Mouse (Mus musculus) forebrain, embryonic 15.5 days (tissue): ENCODE results near the gene Terb1. TPM values are rescaled to one million over a fixed set of nuclear protein-coding genes. Genes with fewer than 3 reads are reported as not detected.

ENCODE experiments used
- ATAC-seq: fragments of 200-750 bp; cut with Nextera tagmentation; replicated peaks from 2 replicates; pipeline ENCODE4 v1.8.0; 2017; ENCODE audit warnings: mild to moderate bottlenecking, moderate TSS enrichment, moderate library complexity
- H3K27ac ChIP-seq: fragments of 300-500 bp; sonication (generic); replicated peaks from 2 replicates; pipeline ENCODE4 v1.5.1; 2015; ENCODE audit warnings: mild to moderate bottlenecking, inconsistent platforms
- H3K27me3 ChIP-seq: fragments of 300-500 bp; sonication (generic); 2 replicates; pipeline ENCODE4 v1.6.1; 2015; ENCODE audit warnings: inconsistent platforms
- H3K36me3 ChIP-seq: fragments of 300-500 bp; sonication (generic); 2 replicates; pipeline ENCODE4 v1.6.1; 2015; ENCODE audit warnings: mild to moderate bottlenecking, inconsistent platforms
- H3K4me1 ChIP-seq: fragments of 300-500 bp; sonication (generic); 2 replicates; pipeline ENCODE4 v1.6.1; 2015; ENCODE audit warnings: inconsistent platforms
- H3K4me2 ChIP-seq: fragments of 300-500 bp; sonication (generic); replicated peaks from 2 replicates; pipeline ENCODE4 v1.6.1; 2015; ENCODE audit warnings: mild to moderate bottlenecking, inconsistent platforms
- H3K4me3 ChIP-seq: fragments of 300-500 bp; sonication (generic); 2 replicates; pipeline ENCODE4 v1.5.1; 2015; ENCODE audit warnings: mild to moderate bottlenecking, inconsistent platforms
- H3K9ac ChIP-seq: fragments of 300-500 bp; sonication (generic); replicated peaks from 2 replicates; pipeline ENCODE4 v1.6.1; 2015; ENCODE audit warnings: mild to moderate bottlenecking, inconsistent platforms
- H3K9me3 ChIP-seq: fragments of 300-500 bp; sonication (generic); 2 replicates; pipeline ENCODE4 v1.6.1; 2016; ENCODE audit warnings: inconsistent platforms
- WGBS: fragments of 180-500 bp; shearing (Covaris S2); methylation state at CpG from one replicate; pipeline ENCODE4 v1.1.7; 2015; ENCODE audit warnings: mixed read lengths; 5-methylcytosine and 5-hydroxymethylcytosine counted together
- polyA plus RNA-seq: library from polyadenylated mRNA; unstranded; fragments of >200 nt; fragmentation: Nextera tagmentation; extraction: Ambion mirVana; gene quantifications from 2 replicates; pipeline ENCODE4 v1.2.1, GENCODE M21; 2015

Terb1 gene
- polyA plus RNA-seq: 0.17 and 0.19 TPM in 2 replicates

- H3K9me3 ChIP-seq: no peaks in the 10 kb centered on the region
- H3K27ac ChIP-seq: no peak within 1 kb of the TSS
- peaks cover 12% of the 10 kb centered on the region for H3K36me3 ChIP-seq
- 2% methylated on average over 64 of the region's 64 CpGs for WGBS
- H3K4me2 ChIP-seq: peak within 1 kb of the TSS; percentile 100
- H3K4me1 ChIP-seq: peaks cover 13% of the 10 kb centered on the region
- H3K9ac ChIP-seq: peak within 1 kb of the TSS; percentile 61
- peak; percentile 83 for ATAC-seq
- peak within 1 kb of the TSS; percentile 57 for H3K4me3 ChIP-seq
- no peaks in the 10 kb centered on the region for H3K27me3 ChIP-seq
These were observed at the start of gene Terb1 for GRCm38 (mm10) chr8:104509061-104510006. Terb1 (minus strand) TSS chr8:104509910.

GRCm38 (mm10) chr8:104557226-104557625, 47.5 kb upstream of the Terb1 start:
- Histone ChIP-seq H3K9ac (no peak overlapping the region), H3K27ac (no peak overlapping the region), H3K36me3 (no peaks in the 10 kb centered on the region), H3K4me1 (no peaks in the 10 kb centered on the region), H3K4me2 (no peak overlapping the region), H3K27me3 (no peaks in the 10 kb centered on the region), H3K9me3 (no peaks in the 10 kb centered on the region), H3K4me3 (no peak overlapping the region)
- ATAC-seq: no peak
- WGBS: 87% methylated on average over 7 of the region's 7 CpGs

GRCm38 (mm10) chr8:104555191-104555590, 45.5 kb upstream of the Terb1 start:
- no peak for ATAC-seq
- H3K36me3 ChIP-seq: no peaks in the 10 kb centered on the region
- H3K27ac ChIP-seq: no peak overlapping the region
- no peaks in the 10 kb centered on the region for H3K27me3 ChIP-seq
- no peak overlapping the region for H3K4me2 ChIP-seq
- 90% methylated on average over 4 of the region's 4 CpGs for WGBS
- H3K4me1 ChIP-seq: no peaks in the 10 kb centered on the region
- no peaks in the 10 kb centered on the region for H3K9me3 ChIP-seq
- H3K9ac ChIP-seq: no peak overlapping the region
- H3K4me3 ChIP-seq: no peak overlapping the region

DNA sequence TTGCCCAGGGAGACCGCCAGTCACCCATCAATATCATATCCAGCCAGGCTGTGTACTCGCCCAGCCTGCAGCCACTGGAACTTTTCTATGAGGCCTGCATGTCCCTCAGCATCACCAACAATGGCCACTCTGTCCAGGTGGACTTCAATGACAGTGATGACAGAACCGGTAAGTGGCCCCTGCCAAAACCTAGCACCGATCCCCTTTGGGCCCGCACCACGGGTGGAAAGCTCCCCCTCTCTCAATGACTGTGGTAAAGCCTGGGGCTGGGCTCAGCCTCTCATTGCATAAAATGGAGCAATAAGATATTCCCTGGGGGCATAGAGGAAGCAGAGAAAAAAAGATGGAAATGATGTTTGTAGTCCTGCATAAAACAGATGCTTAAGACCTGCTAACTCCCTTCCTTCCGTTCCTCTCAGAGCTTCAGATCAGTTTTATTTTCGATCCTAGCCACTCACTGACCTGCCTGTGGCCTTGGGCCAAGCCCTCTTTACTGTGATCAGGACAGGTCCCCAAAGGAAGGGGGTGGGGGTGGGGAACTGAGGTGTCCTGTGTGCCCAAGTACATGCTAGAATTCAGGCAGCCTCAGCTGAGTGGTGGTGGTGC, 33.8 kb upstream of the Terb1 start:
- Histone ChIP-seq H3K27ac (no peak overlapping the region), H3K4me3 (no peak overlapping the region), H3K4me2 (no peak overlapping the region), H3K27me3 (peaks cover 39% of the 10 kb centered on the region), H3K9ac (no peak overlapping the region), H3K9me3 (no peaks in the 10 kb centered on the region), H3K4me1 (peaks cover 19% of the 10 kb centered on the region), H3K36me3 (no peaks in the 10 kb centered on the region)
- 88% methylated on average over 8 of the region's 8 CpGs for WGBS
- no peak for ATAC-seq

- Histone ChIP-seq H3K4me1 (peaks cover 19% of the 10 kb centered on the region), H3K27ac (no peak overlapping the region), H3K4me2 (0 out of 2 replicates have a peak overlapping the region, but pooled peaks have one; percentile 92), H3K36me3 (no peaks in the 10 kb centered on the region), H3K4me3 (no peak overlapping the region), H3K9me3 (no peaks in the 10 kb centered on the region), H3K9ac (no peak overlapping the region), H3K27me3 (peaks cover 39% of the 10 kb centered on the region)
- ATAC-seq: no peak
- 7% methylated on average over 11 of the region's 11 CpGs for WGBS
These were observed 32.5 kb upstream of the Terb1 start for GRCm38 (mm10) chr8:104542160-104542559.

GRCm38 (mm10) chr8:104541515-104541880, 31.8 kb upstream of the Terb1 start:
- 10% methylated on average over 8 of the region's 8 CpGs for WGBS
- peaks cover 39% of the 10 kb centered on the region for H3K27me3 ChIP-seq
- no peak for ATAC-seq

DNA sequence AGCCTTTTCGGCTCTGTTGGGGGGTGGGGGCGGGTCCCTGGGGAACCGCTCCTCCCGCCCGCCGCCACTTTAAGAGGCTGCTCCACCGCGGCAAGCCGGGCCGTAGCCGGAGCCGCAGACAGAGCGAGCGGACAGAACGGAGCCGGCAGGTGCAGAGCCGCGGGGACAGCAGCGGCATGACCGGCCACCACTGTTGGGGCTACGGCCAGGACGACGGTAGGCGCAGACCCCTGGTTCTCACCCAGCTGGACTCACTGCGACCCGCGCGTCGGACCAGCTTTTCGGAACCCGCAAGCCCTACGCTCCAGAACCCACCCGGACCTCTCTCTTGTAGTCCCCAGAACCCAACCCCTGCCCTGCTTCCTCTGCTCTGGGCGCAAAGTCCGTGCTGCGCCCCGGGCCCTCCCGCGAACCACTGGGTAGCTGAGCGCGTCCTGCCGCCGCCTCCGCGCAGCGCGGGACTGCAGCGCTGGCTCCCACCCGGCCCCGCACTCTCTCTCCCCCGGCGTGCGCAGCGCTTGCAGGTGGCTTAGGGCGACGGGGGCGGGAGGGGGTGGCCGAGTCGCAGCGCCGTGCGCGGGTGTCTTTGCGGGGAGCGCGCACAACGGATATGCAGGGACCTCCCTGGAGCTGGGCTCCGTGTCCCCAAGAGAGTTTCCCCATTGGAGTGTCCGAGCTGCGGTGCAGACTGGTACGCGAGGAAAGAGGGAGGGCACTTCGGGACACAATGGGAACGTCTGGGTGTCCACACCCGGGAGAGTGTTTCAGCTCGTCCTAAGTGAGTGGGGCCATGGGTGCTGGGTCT, 31.2 kb upstream of the Terb1 start:
- H3K4me3 ChIP-seq: peak overlapping the region; percentile 51
- H3K27me3 ChIP-seq: peaks cover 39% of the 10 kb centered on the region
- peak overlapping the region; percentile 39 for H3K9ac ChIP-seq
- no peak overlapping the region for H3K27ac ChIP-seq
- H3K4me2 ChIP-seq: peak overlapping the region; percentile 92
- peak; percentile 67 for ATAC-seq
- H3K9me3 ChIP-seq: no peaks in the 10 kb centered on the region
- peaks cover 19% of the 10 kb centered on the region for H3K4me1 ChIP-seq
- WGBS: under 1% methylated on average over 76 of the region's 76 CpGs
- H3K36me3 ChIP-seq: no peaks in the 10 kb centered on the region

More at GRCm38 (mm10) chr8:104541515-104541880, 31.8 kb upstream of the Terb1 start:
- H3K36me3 ChIP-seq: no peaks in the 10 kb centered on the region
- peak overlapping the region; percentile 39; the same call in 1 of the 2 replicates for H3K9ac ChIP-seq
- peak overlapping the region; percentile 92 for H3K4me2 ChIP-seq
- H3K9me3 ChIP-seq: no peaks in the 10 kb centered on the region
- H3K27ac ChIP-seq: no peak overlapping the region
- peaks cover 19% of the 10 kb centered on the region for H3K4me1 ChIP-seq
- peak overlapping the region; percentile 51 for H3K4me3 ChIP-seq

DNA sequence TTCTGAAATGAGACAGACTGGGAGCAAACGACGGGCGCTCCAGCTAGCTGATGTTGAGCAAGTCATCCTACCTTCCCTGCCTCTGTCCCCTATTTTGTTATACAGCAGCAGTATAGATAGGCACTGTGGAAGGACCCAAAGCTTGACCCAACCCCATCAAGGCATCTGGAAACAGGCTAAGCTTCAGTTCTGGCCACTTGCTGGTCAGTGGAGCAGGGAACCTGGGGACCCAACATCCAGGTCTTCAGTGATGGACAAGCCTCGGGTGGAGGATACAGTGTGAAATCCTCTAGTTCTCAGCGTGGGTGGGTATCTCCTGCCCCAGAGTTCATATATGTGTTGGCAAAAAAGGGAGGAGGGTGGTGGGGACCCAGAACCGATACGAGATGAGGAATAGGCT, 30.5 kb upstream of the Terb1 start:
- peak; percentile 14; the same call in 1 of the 2 replicates for ATAC-seq
- peaks cover 21% of the 10 kb centered on the region for H3K4me1 ChIP-seq
- H3K9me3 ChIP-seq: no peaks in the 10 kb centered on the region
- H3K4me2 ChIP-seq: peak overlapping the region; percentile 92
- H3K4me3 ChIP-seq: peak overlapping the region; percentile 51
- WGBS: 35% methylated on average over 7 of the region's 7 CpGs
- no peak overlapping the region for H3K27ac ChIP-seq
- H3K36me3 ChIP-seq: no peaks in the 10 kb centered on the region
- peaks cover 39% of the 10 kb centered on the region for H3K27me3 ChIP-seq
- H3K9ac ChIP-seq: peak overlapping the region; percentile 39; the same call in 1 of the 2 replicates

DNA sequence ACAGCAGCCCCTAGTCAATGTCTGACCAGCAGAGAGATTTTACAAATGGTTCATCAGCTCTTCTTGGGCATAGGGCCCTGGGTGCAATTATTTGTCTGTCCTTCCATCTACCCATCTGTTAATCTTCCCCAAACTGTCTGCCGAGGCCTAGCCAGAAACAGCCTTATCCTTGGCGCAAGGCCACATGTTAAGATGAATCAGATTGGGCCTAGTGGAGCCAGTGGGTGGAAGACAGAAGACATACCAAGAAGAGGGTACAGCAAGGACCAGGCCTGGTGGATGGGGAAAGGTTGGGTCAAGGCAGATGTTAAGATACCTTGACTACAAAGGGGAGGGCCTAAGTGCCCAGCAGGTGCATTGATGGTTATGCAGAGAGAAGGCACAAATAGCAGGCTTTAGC, 29.9 kb upstream of the Terb1 start:
- Histone ChIP-seq H3K4me3 (no peak overlapping the region), H3K36me3 (no peaks in the 10 kb centered on the region), H3K9ac (no peak overlapping the region), H3K4me2 (no peak overlapping the region), H3K27me3 (peaks cover 39% of the 10 kb centered on the region), H3K27ac (no peak overlapping the region), H3K9me3 (no peaks in the 10 kb centered on the region), H3K4me1 (peaks cover 27% of the 10 kb centered on the region)
- WGBS: 74% methylated on average over 2 of the region's 2 CpGs
- no peak for ATAC-seq

DNA sequence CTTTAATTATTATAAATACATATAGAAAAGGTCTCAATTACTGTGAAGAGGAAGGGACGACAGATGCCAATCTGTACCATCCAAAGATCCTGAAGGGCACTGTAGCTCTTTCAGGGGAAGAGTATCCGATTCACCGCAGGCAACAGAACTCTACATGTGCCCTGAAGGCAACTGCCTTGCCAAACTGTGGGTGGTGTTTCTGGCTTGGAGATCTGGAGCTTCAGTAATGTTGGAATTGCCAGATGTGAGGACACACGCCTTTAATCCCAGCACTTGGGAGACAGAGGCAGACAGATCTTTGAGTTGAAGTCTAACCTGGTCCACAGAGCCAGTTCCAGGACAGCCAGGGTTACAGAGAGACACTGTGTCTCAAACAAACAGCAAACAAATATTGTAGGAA, 29.2 kb upstream of the Terb1 start:
- WGBS: 85% methylated on average over 4 of the region's 4 CpGs
- Histone ChIP-seq H3K36me3 (no peaks in the 10 kb centered on the region), H3K27ac (no peak overlapping the region), H3K27me3 (peaks cover 39% of the 10 kb centered on the region), H3K4me2 (no peak overlapping the region), H3K4me1 (peaks cover 27% of the 10 kb centered on the region), H3K9me3 (no peaks in the 10 kb centered on the region), H3K4me3 (no peak overlapping the region), H3K9ac (no peak overlapping the region)
- ATAC-seq: no peak

DNA sequence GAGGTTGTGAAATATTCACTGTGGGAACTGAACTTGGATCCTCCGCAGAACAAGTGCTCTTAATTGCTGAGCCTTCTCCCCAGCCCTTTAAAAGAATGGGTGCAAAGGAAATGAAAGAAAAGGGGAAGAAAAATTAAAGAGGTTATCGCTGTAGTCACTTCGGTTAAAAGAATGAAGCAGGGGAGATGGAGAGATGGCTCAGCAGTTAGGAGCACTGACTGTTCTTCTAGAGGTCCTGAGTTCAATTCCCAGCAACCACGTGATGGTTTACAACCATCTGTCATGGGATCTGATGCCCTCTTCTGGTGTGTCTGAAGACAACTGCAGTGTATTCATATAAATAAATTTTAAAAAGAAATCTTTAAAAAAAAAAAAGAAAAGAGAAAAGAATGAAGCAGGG, 26.3 kb upstream of the Terb1 start:
- H3K9me3 ChIP-seq: no peaks in the 10 kb centered on the region
- WGBS: 85% methylated on average over 4 of the region's 4 CpGs
- no peak overlapping the region for H3K4me2 ChIP-seq
- H3K9ac ChIP-seq: no peak overlapping the region
- H3K4me3 ChIP-seq: no peak overlapping the region
- H3K36me3 ChIP-seq: no peaks in the 10 kb centered on the region
- H3K27ac ChIP-seq: no peak overlapping the region
- no peak for ATAC-seq
- H3K27me3 ChIP-seq: peaks cover 14% of the 10 kb centered on the region; the same call in 1 of the 2 replicates
- peaks cover 34% of the 10 kb centered on the region for H3K4me1 ChIP-seq
